Mouse (Mus musculus): ENCODE data around the gene Gnaz.

The Gnaz gene

GRCm38 (mm10) chr10:74966850-74967451, at the start of gene Gnaz:
Gene Gnaz, plus strand, starts transcription at chr10:74967177.
- DNase-seq (ENCODE audit: low spot score) = peak; percentile 54

GRCm38 (mm10) chr10:74919277-74919676, 47.7 kb upstream of the Gnaz start:
- DNase-seq (ENCODE audit: low spot score) = no peak

- DNase-seq (ENCODE audit: low spot score) = no peak
Observed at GRCm38 (mm10) chr10:74920853-74921567, 46.0 kb upstream of the Gnaz start.

GRCm38 (mm10) chr10:74921614-74922013, 45.4 kb upstream of the Gnaz start:
- DNase-seq (ENCODE audit: low spot score) = no peak

- no peak for DNase-seq (ENCODE audit: low spot score)
Observed at GRCm38 (mm10) chr10:74922763-74923162, 44.2 kb upstream of the Gnaz start.

DNA sequence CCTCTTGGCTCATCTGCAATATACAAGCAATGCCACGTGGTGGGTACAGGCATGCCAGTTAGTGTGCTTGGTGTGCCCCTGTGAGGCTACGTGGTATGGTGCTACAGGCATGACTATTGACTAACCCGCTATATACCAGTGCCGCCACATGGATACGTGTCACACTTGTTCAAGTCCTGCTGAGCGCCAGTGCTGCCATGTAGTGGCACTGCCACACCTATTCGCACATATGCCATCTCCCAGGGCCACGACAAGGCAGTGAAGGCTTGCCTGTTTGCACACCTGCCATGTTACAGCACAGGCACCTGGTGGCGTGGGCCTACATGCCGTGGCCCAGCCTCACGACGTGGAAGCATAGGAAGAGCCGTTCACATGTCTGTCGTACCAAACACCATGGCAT, 42.7 kb upstream of the Gnaz start:
- no peak for DNase-seq (ENCODE audit: low spot score)

DNA sequence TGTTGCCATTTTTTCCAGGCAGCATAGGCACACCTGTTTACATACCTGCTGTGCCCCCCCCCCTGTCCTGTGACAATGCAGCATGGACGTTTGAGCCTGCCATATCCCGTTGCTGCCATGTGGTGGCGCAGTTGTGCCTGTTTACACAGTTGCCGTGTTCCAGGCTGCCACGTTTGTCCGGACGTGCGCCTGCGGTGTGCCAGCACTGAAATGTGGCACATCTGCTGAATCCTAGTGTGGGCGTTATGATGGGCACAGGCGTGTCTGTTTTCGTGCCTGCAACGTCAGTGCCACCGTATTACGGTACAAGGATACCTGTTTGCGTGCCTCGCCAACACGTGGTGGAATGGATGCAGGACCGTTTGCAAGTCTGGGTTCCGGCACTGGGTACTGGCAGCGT, 41.7 kb upstream of the Gnaz start:
- no peak for DNase-seq (ENCODE audit: low spot score)

- DNase-seq (ENCODE audit: low spot score) = no peak
Observed at GRCm38 (mm10) chr10:74928276-74928675, 38.7 kb upstream of the Gnaz start.

DNA sequence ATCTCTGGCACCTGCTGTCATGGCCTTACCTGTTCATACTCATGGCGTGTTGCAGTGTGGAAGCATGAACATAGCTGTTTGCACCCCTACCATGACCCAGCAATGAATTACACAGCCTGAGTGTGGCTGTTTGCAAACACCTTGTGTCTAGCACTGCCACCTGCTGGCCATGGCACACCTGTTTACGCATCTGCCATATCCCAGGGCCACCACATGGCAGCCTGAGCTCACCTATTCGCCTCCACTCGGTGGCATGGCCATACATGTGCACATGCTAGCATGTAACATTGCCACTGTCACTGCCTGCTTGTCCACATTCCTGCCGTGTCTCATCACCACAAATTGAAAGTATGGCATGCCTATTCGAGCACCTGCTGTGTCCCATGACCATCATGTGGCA, 37.4 kb upstream of the Gnaz start:
- DNase-seq (ENCODE audit: low spot score) = no peak

DNA sequence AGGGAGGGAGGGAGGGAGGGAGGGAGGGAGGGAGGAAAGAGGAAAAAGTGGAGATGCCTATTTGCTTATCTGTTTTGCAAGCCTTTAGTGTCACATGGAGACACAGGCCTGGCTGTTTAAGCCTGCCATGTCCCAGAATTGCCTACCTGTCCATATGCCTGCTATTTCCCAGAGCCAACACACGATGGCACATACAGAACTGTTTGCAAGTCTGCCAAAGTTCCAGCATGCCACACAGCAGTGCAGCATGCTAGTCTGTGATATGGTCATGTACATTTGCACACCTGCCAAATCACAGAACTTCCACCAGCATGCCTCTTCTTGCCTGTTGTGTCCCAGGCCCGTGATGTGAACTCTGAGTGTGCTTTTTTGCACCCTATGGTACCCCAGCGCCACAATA, 36.4 kb upstream of the Gnaz start:
- no peak for DNase-seq (ENCODE audit: low spot score)

DNA sequence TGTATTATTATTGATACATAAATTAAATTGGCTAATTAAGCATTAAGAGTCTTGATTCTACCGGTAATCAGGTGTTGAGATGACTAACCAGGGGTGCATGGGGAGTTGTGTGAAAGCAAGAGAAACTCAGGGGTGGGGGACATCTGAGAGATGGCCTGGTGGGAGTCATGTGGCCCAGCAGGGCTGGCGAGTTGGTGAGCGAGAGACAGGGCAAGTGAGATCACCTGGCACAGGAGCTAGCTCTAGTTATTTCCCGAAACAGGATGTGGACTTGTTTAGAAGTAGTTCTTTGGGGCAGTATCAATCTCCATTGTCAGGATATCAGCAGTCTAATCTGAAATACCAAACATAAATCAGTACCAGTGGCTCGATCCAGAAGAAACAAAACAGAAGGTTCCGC, 35.3 kb upstream of the Gnaz start:
- no peak for DNase-seq (ENCODE audit: low spot score)

GRCm38 (mm10) chr10:74932487-74932886, 34.5 kb upstream of the Gnaz start:
- DNase-seq (ENCODE audit: low spot score) = no peak

GRCm38 (mm10) chr10:74933548-74934190, 33.3 kb upstream of the Gnaz start:
- no peak for DNase-seq (ENCODE audit: low spot score)

DNA sequence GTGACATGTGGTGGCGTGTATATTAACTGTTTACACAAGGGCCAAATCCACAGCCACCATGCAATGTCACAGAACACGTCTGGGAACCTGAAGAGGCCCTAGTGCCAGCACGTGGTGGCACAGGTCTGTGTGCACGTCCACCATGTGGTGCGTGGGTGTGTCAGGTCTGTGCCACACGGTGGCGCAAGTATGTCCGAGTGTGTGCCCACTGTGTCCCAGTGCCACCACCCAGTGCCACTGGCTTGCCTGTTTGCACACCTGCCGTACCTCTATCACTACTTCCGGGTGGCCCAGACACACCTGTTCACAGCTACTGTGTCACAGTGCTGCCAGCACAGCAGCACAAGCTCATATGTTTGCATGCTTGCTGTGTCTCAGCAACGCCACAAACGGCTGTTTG, 32.5 kb upstream of the Gnaz start:
- no peak for DNase-seq (ENCODE audit: low spot score)

DNA sequence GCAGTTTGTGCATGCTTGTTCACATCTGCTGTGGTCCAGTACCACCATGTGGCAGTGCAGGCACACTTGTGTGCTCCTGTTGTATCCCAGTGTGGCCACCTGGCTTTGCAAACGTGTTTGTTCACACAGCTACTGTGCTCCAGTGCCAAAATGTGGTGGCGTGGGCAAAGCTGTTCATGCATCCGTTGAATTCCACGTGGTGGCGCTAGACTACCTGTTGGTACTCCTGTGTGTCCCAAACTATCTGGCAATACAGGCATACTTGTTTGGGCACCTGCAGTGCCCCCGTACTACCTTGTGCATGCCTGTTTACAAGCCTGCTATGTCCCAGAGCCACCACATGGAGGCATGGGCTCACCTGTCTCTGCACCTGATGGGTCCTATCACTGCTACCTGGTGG, 32.0 kb upstream of the Gnaz start:
- no peak for DNase-seq (ENCODE audit: low spot score)

DNA sequence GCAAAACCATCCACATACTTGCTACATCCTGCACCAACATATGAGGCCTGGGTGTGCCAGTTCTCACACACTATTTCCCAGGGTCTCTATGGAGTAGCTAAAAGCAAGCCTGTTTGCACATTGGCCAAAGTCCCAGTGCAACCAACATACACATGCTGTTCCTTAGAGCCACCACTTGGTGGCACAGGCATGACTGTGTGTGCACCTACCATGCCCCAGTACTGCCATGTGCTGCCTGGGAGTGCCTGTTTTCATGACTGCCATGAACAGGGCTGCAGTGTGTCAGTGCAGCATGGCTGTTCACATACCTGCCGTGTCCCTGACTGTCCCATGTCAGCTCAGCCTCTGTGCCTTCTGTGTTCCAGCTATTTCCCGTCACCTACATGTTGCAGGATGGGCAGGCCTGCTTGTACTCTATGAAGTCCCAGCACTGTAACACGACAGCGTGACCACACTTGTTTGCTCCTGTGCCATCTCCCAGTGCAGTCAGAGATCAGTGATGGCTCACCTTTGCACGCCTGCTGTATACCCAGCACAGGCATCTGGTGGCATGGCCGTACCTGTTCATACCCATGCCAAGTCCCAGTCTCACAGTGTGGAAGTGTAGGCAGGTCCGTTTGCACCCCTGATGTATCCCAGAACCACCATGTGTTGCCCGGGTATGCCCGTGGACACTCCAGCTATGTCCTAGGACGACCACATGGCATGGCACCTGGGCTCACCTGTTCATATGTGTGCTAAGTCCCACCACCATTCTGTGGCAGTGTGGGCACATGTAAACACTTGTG, 29.8 kb upstream of the Gnaz start:
- DNase-seq (ENCODE audit: low spot score) = no peak

GRCm38 (mm10) chr10:74938410-74938809, 28.6 kb upstream of the Gnaz start:
- no peak for DNase-seq (ENCODE audit: low spot score)

DNA sequence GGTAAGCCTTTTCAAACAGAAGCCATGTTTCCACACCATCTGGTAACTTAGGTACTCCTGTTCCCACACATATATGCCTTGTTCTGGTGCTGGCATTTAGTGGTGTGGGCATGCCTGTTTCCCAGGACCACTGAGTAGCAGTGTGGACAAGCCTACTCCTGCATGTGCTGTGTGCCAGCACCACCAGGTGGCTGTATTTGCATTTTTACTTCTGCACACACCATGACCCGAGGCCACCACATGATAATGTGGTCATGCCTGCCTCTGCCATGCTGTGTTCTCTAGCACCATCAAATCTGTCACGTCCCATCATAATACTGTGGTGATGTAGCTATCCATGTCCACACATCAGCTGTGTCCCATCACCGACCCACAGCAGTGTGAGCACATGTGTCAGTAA, 27.7 kb upstream of the Gnaz start:
- DNase-seq (ENCODE audit: low spot score) = no peak

- DNase-seq (ENCODE audit: low spot score) = no peak
Observed at GRCm38 (mm10) chr10:74940795-74941194, 26.2 kb upstream of the Gnaz start.

- DNase-seq (ENCODE audit: low spot score) = no peak
Observed at GRCm38 (mm10) chr10:74952830-74953443, 14.0 kb upstream of the Gnaz start.

DNA sequence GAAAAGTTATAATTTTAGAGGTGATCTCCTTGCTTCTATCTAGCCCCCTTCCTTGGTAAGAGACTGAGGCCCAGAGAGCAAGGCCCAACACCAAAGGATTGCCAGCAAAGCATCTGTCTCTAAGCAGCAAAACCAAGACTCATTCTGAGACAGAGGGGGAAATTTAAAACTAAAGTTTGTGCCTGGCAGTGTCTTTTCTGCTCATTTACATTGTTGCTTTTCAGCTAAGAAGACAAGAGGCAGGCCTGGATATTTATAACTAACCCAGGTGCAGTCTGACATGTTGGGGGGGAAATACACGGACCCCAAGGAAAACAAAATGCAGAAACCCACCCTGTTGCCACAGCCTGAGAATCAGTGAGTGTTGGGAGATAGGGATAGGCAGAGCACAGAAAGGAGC, 2.6 kb upstream of the Gnaz start:
- DNase-seq (ENCODE audit: low spot score) = no peak

DNA sequence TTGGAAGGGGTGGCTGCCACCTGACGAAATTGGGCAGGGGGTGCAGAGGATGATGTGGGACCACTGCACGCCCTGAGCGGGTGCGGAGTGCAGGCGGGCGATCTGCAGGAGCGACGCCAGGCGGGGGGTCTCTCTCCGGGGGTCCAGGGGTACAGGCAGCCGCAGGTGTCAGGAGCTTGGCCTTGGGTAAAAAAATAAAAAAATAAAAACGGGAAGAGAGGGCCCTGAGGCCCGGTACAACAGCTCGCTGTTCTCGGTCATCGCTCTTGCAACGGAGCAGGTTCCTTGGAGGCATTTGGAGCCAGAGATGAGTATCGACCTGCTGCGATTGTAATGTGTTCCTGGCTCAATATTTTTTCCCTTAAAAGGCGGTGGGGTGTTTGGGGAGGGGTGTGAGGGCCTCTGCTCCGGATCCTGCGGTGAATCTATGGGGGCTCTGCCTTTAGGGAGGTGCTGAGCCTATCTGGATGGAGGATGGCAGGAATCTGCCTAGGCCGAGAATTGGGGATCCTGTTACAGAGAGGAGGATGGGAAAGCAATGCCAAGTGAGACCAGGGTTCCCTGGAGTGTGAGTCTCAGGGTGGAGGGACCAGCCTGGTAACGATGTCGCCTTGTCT, 782 bp downstream of the Gnaz start:
- no peak for DNase-seq (ENCODE audit: low spot score)
